Mouse (Mus musculus) cerebellum, postnatal 25 days (tissue): Measurements from ENCODE around the gene Gpr179.
A peak's percentile ranks its signal among the peaks of the same experiment; 100 is the strongest.
"Not testable (repeated sequence)": the region's sequence is repeated elsewhere in the genome, so short reads cannot be mapped to it uniquely, and the experiment has no call there.

Experiments
- DNase-seq, 2 experiments: peaks; one replicate each; pipeline ENCODE4 v3.0.0; 2021; ENCODE audit warnings: mixed read lengths in 2 of 2

The Gpr179 gene

DNA sequence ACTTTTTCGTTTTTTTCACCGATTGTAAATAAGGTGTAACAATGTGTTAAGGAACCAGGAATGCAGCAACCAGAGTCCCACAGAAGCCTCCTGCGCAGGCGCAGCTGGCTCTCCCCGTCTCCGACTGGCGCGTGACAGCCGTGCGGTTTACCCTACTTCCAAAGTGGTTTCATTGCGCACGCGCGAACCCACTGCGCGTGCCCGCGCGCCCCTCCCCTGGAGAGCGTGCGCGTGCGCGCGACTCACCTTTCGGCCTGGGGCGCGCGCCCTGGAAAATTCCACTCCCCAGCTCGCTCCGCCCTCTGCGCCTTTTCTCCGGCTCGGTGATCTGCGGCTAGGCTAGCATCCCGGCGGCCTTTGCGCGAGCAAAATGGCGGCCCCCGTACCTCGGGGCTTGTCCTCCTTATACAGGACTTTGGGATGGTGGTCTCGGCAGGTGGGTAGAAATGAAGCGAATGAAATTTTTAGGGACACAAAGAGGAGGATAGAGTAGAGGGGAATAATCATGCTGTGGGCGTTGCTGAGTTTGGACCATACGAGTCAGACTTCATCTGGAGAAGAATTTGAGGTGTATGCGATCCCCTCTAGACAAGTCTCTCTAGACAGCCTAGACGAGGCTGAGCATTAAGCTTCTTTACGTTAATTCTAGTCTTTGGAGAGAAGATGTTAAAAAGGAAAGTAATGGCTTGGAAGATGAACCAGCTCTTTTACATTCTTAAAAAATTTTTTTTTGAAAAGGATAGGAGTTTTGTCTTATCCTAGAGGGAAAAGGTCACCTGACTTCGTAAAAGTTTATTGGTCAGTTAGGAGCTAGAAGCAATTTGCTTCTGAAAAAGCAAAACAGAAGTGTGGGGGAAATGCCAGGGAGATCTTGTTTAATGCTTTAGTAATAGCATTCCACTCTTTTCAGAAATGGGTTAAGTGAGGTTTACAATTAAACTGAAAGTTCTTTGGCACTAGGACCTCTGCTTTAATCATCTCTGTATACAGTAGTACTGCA lies 36.1 kb downstream of the Gpr179 start, which contains the start of gene Mrpl45:
Gene Mrpl45, plus strand, starts transcription at position 213 of the 1,000 bp plus-strand sequence.
- peak; percentile 99 for DNase-seq

DNA sequence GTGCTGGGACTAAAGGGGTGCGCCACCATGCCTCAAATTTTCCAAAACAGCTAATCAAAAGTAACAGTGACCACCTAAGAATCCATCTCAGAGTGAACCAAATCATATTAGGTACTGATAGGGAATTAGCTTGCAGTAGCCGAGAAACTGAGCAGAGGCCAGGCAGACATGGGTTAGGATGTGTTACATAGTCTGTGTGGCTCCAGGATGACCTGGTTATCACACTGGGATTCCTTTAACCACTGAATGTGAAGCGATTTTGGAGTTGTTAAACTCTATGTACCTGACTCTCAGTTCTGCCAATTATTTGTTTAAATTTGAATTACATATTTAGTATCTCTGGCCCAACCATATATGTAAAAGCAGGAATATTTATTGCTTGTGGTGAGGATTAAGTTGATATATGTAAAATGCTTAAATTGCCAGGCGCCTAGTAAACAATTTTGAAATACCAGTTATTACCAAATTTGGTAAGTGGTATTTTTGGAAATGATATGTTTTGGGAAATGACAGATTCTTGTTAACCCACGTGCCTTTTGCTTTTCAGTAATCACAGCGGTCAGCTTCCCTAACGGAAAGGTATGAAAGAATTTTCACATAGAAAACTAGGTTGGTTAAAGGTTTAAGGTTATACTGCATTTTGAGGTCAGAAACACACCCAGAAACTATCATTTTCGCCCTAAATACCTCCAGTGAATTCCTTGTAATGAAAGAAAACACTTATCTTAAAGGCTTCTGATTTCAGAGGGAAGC lies 37.0 kb downstream of the Gpr179 start:
- no peak for DNase-seq

DNA sequence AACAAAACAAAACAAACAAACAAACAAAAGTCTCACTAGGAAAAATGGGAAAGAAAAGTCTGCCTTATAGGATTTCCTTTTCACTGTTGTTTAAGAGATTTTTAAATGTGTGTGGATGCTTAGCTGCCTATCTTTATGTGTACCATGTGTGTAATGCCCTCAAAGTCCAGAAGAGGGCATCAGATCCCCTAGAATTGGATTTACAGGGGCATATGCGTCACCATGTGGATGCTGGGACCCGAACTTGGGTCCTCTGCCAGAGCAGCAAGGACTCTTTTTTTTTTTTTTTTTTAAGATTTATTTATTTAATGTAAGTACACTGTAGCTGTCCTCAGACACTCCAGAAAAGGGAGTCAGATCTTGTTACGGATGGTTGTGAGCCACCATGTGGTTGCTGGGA lies 37.8 kb downstream of the Gpr179 start:
- DNase-seq, result peak in 1 of 2 experiments; percentile 42

DNA sequence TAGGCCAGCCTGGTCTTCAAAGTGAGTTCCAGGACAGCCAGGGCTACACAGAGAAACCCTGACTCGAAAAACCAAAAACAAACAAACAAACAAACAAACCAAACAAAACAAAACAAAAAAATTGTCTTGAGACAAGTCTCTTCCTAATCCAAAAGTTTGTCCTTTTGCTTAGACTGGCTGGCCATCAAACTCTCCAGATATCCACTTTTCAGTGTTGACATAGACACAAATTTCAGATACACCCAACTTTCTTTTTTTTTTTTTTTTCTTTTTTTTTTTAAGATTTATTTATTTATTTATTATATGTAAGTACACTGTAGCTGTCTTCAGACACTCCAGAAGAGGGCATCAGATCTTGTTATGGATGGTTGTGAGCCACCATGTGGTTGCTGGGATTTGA lies 39.0 kb downstream of the Gpr179 start:
- not testable (repeated sequence) for DNase-seq

DNA sequence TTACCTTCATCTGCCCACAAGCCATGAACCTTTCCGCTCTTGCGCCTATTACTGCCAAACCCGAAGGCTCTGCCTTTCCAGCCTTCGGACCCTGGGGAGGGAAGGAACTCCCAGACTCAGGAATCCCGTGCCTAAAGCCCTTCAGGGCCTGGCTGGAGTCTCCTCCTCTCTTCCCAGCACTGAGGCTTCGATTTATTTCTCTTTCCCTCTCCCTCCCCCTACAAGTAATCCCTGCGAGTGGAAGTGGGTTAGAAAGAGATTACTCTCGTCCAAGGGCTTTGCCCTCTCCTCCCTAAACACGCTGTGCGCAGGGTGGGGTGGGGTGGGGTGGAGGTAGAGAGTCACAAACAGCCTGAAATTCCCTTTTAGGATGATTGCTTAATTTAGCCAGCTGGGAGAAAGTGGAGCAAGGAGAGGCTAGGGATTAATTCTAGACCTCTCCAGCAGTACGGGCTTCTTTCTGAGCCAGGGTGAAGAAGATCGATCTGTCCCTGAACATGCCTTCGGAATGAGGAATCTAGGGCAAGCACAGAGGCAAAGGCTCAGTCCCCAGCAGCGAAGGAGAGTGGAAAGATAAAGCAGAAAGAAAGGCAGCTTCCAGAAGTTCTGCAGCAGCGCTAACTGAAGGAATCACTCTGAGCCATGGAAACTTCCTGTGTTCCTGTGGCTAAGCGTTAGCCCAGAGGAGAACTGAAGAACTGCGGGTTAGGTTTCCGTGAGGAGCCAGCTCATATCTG lies 40.8 kb downstream of the Gpr179 start:
- peak in 1 of 2 experiments; percentile 32 for DNase-seq

DNA sequence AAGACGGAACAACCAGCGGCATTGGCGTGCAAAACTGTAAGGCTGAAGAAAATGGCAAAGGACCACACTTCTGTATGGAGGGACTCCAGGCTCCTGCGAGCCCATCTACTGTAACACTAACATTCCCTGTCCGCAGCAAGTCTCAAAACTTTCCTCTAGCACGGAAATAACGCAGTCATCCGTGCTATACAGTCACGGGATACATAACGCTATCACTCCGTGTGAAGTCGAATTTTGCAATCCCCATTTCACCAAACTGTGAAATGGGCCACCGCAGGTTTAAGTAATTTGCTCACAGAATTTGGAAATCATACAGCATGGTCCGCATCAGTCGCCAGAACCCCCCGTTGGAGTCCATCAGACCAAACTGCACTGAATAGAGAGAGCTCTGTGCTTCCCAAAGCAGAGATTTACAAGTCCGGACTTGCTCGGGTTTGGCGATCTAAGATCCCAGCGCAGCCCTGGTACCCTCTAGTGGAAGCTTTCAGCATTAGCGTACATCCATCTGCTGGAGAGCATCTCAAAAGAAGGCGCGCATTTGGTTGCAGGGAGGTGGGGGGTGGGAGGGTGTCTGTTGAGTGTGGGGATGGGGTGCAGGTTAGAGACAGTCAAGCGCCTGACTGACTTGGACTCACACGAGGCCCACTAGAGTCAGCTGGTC lies 41.8 kb downstream of the Gpr179 start:
- DNase-seq, result peak; percentile 78 to 84

DNA sequence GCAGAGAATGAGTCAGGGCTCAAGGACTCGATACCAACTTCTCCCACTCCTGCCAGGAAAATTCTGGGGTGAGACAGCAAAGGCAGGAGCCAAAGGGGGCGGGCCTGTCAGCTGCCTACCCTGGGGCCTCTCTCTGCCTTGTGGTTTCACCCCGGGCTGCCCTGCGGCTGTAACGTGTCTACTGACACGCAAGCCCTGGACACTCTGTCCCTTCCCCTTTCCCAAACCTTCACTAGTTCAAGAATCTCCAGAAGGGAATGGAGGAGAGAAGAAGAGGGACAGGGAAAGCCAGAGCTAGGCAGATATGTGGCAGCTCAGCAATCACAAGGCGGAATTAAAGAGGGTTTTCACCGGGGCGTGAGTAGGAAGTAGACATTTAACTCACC lies 42.4 kb downstream of the Gpr179 start:
- DNase-seq, result peak; percentile 42 to 55

DNA sequence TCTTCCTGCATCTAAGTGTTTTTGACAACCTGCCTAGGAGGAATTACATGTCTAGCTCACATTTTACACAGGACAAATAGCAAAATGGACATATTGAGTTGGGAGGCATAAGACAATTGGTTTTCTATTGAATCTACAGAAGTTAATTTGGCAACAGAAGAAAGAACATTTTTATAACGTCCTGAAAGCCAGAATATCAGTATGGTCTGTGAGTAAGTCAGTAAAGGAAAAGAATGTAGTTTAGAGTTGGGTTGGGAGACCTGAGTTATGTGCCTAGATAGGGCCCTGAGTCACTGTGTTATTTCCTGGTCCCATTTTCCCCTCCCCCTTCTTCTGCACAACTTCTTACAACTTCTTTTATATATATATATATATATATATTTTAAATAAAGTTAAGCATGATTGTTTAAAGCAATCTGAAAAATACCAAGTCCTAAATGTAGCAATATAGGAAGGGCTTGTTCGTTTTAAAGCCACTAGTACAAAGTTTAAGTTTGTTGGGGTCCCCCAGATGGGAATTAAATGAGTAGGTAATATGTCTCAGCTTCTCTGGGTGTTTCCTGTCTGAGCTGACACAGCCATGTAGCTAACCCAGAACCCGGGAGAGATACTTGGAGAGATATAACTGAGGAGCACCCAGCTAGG lies 42.9 kb downstream of the Gpr179 start:
- no peak for DNase-seq

DNA sequence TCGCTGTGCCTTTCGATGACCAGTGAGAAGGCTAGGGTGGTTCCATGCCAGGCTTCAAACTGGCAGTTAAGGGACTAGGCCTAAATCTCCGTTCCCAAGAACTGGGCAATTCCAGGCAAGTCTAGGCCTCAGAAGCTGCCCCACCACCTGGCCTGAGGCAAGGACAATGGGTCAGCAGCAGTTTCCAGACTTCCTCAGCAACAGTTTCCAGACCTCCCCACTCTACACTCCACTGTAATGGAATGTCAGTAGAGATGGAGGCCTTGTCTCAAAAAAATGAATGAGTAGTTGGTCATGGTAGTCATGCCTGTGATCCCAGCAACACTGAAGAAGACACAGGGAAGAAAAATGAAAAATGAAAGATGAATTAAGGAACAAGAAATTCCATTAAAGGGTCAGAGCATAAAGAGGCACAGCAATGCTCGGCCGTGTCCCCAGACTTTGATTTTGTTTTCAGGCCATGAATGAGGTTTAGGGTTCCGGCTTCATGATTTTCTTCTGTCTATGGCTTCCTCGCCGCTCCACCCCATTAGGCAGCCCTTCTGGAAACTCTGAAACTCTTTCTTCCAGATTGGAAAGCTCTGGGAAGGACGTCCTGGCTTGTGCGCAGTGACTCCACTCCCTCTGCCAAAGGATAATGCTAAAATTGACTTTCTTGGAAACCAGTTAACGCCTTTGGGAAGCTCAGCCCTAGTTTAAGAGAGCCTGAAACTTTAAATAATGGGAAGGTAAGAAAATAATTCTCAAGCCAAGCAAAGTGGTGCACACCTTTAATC lies 44.4 kb downstream of the Gpr179 start:
- DNase-seq, result no peak

DNA sequence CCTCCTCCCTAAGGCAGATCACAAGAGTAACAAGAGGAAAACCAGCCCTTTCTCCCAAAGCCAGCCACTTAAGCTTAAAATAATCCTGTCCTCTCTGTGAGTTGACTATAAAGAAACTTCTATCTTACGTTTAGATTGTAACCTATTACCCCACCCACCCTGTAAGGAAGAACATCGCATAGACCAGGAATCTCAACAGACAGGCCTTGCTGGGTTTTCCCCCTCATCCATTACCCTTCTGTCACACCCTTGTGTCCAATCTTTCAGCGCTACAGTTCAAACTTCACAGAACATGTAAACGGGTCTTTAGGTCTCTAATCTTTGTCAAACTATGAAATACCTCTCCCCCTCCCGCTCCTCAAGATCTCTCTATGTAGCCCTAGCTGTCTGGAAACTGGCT lies 47.2 kb downstream of the Gpr179 start:
- DNase-seq, result no peak

DNA sequence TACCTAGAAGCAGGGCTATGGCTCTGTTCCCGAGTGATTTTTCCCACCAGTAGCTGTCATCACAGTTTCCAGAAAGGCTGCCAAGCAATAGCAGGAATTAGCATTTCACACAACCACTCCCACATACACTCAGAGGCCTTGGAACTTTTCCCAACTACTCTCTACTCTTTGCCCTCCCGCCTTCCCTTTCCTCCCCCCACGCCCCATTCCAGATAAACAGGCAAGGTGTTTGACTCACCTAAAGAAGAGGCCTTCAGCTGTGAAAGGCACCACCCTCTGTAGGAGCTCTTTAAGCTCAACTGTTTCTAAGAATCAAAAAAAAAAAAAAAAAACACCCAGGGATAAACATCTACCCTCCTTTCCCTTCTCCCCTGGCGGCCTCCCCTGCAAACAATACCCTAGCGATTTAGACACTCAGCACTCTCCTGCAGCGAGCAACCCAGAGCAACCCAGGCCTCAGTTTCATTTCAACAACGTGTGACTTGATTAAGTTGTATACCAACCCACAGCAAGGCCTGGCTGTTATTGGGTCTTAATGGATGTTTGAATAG lies 49.6 kb downstream of the Gpr179 start:
- DNase-seq, result no peak

DNA sequence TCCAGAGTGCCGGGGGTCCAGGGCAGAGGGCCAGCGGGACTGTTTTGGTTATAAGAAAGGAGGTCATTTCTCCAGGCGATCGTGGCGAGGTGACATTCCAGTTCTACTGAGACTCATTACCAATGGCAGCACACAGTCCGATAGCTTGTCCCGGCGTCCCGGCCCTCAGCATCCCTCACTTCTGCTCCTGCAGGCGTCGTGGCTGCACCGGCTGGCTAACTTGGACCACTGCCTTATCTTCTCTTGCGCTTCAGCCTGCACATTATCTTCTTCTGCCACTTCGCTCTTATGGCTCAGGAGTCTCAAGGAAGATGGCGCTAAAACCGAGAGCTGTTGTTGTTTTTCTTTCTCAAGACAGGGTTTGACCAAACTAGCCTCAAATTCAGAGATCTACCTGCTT lies 50.5 kb downstream of the Gpr179 start:
- peak in 1 of 2 experiments; percentile 50 for DNase-seq

DNA sequence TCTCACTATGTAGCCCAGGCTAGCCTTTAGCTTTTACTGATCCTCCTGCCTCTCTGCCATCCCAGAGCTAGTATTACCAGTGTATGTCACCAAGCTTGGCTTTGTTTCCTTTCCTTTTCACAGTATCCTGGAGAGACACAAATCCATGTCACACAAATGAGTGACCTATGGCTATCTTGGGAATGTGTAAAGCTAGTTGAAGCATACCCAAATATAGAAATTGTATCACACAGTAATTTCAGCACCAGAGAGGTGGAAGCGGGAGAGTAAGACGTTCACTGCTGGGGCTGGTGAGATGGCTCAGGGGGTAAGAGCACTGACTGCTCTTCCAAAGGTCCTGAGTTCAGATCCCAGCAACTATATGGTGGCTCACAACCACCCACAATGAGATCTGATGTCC lies 51.9 kb downstream of the Gpr179 start:
- no peak for DNase-seq

DNA sequence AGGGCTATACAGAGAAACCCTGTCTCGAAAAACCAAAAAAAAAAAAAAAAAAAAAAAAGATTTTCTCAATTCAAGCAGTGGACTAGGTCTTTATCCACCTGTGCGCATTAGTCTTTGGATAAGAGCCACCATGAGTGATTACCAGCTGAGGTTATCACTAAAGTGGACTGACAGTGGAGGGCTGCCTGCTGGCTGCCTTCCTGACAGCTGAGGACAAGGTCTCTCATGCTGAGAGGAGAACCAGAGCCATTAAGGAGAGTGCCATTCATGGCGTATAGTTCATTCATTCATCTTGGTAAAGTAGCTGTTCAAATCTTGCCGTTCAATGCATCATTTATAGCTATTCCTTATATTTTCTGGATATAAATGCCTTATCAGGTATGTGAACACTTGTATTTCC lies 55.3 kb downstream of the Gpr179 start:
- no peak for DNase-seq

DNA sequence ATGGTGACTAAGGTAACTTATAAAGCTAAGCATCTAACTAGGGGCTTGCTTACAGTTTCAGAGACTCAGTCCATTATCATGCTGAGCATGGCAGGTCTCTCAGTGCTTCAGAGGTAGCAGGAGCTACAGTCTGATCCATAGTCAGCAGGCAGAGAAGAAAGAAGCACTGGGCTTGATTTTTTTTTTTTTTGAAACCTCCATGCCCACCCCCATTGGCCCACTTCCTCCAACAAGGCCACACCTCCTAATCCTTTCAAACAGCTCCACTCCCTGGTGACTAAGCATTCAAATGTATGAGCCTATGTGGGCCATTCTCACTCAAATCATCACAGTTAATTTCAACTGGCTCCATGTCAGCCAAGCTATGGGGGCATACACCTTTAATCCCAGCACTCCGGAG lies 59.1 kb downstream of the Gpr179 start:
- DNase-seq, result no peak

DNA sequence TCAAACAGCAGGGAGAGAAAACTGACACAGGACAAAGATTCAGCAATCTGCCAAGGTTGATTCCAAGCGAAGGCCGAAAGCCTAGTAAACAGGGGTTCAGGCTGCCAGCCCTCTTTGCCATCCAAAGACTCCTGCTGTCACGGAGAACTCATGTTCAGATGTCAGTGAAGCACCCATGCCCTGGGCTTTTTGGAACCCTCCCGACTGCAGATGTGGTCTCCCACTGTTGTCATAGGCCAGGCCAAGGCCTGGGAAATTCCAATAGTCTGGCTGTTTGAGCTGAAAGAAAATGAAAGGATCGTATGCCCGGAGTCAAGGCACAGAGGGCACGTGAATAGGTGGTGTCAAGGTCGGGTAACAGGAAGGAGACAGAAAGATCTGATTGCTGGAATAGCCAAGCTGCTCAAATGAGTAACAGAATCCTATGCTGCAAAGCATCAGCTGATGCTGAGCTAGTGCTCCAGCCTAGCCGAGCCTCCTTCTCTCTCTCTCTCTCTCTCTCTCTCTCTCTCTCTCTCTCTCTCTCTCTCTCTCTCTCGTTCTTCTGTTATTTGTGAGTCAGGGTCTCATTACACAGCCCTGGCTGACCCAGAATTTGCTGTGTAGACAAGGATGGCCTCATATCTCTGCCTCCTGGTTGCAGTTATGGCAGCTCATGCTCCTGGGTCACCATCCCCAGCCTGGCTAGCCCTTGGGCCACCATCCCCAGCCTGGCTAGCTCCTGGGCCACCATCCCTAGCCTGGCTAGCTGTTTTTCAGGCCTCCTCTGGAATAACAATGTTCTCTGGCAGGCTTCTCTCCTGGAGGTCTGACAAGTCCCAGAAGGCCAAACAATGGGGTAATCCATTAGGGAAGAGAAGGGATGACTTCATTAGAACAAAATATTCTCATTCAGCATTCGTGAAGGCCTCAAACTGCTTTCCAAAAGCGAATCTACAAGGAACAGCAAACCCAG lies 62.3 kb downstream of the Gpr179 start:
- no peak for DNase-seq

DNA sequence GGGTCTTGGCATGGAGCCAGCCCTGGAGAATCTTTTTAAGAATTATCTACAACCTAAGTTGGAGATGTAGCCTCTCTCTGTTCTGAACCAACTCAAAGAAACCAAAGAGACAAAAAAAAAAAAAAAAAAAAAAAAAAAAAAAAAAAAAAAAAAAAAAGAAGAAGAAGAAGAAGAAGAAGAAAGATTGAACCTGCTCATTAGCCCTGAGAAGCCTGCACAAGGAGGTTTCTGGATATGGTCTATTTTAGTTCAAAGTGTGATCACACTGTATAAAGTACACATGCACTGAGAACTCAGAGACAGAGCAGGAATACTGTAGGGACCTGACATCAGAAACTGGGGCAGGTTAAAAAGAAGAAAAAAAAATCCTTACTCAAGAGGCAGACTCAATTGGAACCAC lies 64.2 kb downstream of the Gpr179 start:
- no peak for DNase-seq

DNA sequence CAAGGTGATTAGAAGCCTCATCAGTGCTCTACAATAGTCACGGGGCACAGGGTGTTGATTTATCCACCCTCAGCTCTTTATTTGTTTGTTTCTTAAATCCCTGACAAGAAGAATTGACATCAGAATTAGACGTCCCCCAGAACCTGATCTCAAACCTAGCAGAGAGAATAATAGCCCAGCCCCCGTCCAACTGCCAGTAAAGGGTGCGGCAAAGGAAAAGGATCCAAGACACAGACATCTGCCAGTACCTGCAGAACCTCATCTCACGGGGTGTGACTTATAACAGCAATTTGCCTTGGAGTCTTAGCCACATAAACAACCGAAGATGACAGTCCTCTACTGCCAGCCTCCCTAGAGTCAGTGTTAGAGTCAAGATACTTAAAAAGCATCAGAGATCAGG lies 64.9 kb downstream of the Gpr179 start:
- DNase-seq, result no peak
